Mouse (Mus musculus) forebrain, postnatal 0 days (tissue): ENCODE results near the gene Cdk19. TPM values are rescaled to one million over a fixed set of nuclear protein-coding genes. Genes with fewer than 3 reads are reported as not detected.
A peak's percentile ranks its signal among the peaks of the same experiment; 100 is the strongest.
"Not testable (repeated sequence)": the region's sequence is repeated elsewhere in the genome, so short reads cannot be mapped to it uniquely, and the experiment has no call there.

Experiments used
- ATAC-seq: fragments of 200-750 bp; cut with Nextera tagmentation; 2 replicates; pipeline ENCODE4 v1.8.0; 2017; ENCODE audit warnings: mild to moderate bottlenecking, moderate library complexity
- DNase-seq: peaks from one replicate; pipeline ENCODE4 v3.0.0-alpha.2; 2015
- H3K27ac ChIP-seq: fragments of 300-500 bp; sonication (generic); 2 replicates; pipeline ENCODE4 v1.5.1; 2014; ENCODE audit warnings: low read depth, mild to moderate bottlenecking, antibody characterized with exemption, low read length, moderate library complexity, mixed read lengths
- H3K27me3 ChIP-seq: fragments of 300-500 bp; sonication (generic); 2 replicates; pipeline ENCODE4 v1.6.1; 2014; ENCODE audit warnings: mild to moderate bottlenecking, low read length, mixed read lengths; ENCODE audit not compliant: insufficient read depth
- H3K36me3 ChIP-seq: fragments of 300-500 bp; sonication (generic); 2 replicates; pipeline ENCODE4 v1.6.1; 2014; ENCODE audit warnings: mild to moderate bottlenecking, moderate library complexity; ENCODE audit not compliant: insufficient read depth
- H3K4me1 ChIP-seq: fragments of 300-500 bp; sonication (generic); 2 replicates; pipeline ENCODE4 v1.6.1; 2014; ENCODE audit warnings: antibody characterized with exemption; ENCODE audit not compliant: insufficient read depth
- H3K4me2 ChIP-seq: fragments of 300-500 bp; sonication (generic); 2 replicates; pipeline ENCODE4 v1.6.1; 2014; ENCODE audit warnings: low read depth, mild to moderate bottlenecking, moderate library complexity
- H3K4me3 ChIP-seq: fragments of 300-500 bp; sonication (generic); 2 replicates; pipeline ENCODE4 v1.5.1; 2014; ENCODE audit warnings: low read depth, low read length, mixed read lengths
- H3K9ac ChIP-seq: fragments of 300-500 bp; sonication (generic); 2 replicates; pipeline ENCODE4 v1.6.1; 2014; ENCODE audit warnings: mild to moderate bottlenecking
- H3K9me3 ChIP-seq: fragments of 300-500 bp; sonication (generic); 2 replicates; pipeline ENCODE4 v1.6.1; 2016; ENCODE audit warnings: low read length
- CTCF ChIP-seq: sonication (generic); IDR thresholded peaks from 2 replicates; pipeline ENCODE4 v1.5.1; 2016; ENCODE audit warnings: antibody characterized with exemption, control low read depth, low read depth
- WGBS: fragments of 180-500 bp; shearing (Covaris S2); extraction: QIAGEN DNeasy Blood & Tissue Kit; methylation state at CpG from one replicate; pipeline ENCODE4 v1.1.7; 2014; 5-methylcytosine and 5-hydroxymethylcytosine counted together
- polyA plus RNA-seq: library from polyadenylated mRNA; unstranded; fragments of >200 nt; fragmentation: Nextera tagmentation; extraction: Ambion mirVana; gene quantifications from 2 replicates; pipeline ENCODE4 v1.2.1, GENCODE M21; 2015
- total RNA-seq: library from RNA; depleted of rRNA; stranded (reverse); fragments of >200 nt; gene quantifications from 2 replicates; pipeline ENCODE4 v1.2.3, GENCODE M21; 2014

Cdk19 gene
- total and polyA plus RNA-seq, 2 experiments from 2014 or later: 11.5 to 33.7 TPM

DNA sequence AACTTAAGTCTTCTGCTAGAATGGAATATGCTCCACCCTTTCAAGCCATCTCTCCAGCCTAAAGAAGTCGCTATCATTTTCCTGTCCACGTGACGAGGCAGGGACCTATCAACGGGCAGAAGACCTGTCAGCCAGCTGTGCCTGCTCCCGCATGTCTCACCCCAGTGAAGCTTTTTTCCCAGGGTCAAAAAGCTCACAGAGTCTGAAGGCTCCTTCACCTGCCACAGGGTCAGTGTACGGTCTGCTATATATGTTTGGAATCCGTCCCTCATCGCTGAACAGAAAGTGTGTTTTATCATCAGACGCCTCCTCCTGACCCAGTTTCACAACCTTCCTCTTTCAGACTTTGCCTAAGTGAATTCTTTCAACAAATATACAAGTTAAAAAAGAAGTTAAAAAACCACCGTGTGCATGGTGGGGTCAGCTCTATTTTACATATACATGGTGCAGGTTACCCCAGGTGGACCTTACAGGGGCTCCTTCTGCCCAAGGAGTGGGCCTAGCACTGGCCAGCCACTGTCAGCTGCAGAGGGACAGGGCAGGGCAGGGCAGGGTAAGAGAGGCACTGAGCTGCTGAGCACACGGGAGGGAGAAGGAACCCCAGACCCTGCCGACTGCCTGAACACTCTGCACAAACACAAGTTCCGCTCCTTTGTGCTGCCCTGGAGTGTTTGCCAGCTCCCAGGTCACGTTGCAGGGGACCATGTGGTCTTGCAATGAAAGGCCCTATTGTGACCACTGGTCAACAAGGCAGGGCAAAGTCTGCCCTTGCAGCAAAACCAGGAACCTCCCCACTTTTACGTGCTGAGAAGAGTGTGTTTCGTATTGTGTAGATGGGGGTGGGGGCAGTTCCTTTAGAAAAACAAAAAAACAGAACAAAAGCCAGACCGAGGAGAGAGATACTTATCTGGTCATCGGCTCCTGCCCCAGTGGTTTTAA lies 160.2 kb downstream of the Cdk19 start:
- Histone ChIP-seq H3K4me2 (no peak overlapping the region), H3K27ac (peak overlapping the region; percentile 58), H3K4me1 (0 out of 2 replicates have a peak, but pooled peaks cover 3% of the 10 kb centered on the region), H3K9me3 (no peaks in the 10 kb centered on the region), H3K9ac (no peak overlapping the region), H3K27me3 (no peaks in the 10 kb centered on the region), H3K36me3 (no peaks in the 10 kb centered on the region), H3K4me3 (no peak overlapping the region)
- 46% methylated on average over 18 of the region's 18 CpGs for whole genome bisulfite sequencing
- TF ChIP-seq CTCF: no peak
- peak; percentile 91 for ATAC-seq
- peak; percentile 61 for DNase-seq

DNA sequence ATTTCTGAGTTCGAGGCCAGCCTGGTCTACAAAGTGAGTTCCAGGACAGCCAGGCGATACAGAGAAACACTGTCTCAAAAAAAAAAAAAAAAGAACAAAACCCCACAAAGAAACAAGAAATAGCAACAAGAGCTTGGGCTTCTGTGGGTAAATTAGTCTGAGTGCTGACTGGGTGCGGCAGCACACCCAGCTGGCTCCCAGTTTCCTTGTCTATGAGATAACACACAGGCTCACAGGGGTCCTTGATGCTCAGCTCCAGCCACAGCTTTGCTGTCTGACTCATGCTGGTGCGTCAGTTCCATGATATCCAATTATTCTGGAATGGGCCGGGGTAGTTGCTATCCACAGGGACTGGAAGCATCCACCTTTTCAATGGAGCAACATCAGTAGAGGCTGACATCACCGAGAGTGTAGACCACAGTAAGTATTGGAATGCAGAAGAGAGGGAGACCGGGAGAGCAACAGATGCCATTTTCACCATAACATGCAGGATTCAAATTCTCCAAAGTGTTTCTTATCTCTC lies 161.4 kb downstream of the Cdk19 start:
- Histone ChIP-seq H3K4me2 (no peak overlapping the region), H3K27ac (no peak overlapping the region), H3K4me1 (0 out of 2 replicates have a peak, but pooled peaks cover 3% of the 10 kb centered on the region), H3K4me3 (no peak overlapping the region), H3K27me3 (no peaks in the 10 kb centered on the region), H3K9me3 (no peaks in the 10 kb centered on the region), H3K36me3 (no peaks in the 10 kb centered on the region), H3K9ac (no peak overlapping the region)
- 89% methylated on average over 7 of the region's 7 CpGs for WGBS
- no peak for TF ChIP-seq CTCF
- ATAC-seq (no peak), DNase-seq (no peak)

DNA sequence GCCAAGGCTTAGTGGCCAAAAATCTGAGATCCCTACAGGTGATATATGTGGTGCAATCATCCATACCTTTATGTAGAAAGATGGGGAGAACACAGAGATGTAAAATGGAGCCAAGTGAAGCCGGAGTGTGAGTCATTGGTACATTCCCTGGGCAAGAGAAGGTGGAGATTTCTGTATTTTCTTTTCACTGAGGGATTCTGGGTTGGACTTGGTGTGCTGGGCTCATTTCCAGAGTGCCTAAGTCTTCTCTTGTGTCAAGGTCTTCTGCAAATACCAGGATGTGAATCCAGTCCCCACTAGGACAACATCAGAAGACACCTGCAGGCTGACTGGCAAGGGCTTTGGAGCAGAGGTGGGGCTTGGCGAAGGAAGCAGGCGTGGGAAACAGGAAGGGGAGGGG lies 163.4 kb downstream of the Cdk19 start:
- H3K4me1 ChIP-seq: 0 out of 2 replicates have a peak, but pooled peaks cover under 1% of the 10 kb centered on the region
- ATAC-seq (no peak), DNase-seq (no peak)
- no peaks in the 10 kb centered on the region for H3K27me3 ChIP-seq
- no peak overlapping the region for H3K9ac ChIP-seq
- no peak overlapping the region for H3K27ac ChIP-seq
- 90% methylated on average over 2 of the region's 3 CpGs for WGBS
- H3K4me3 ChIP-seq: no peak overlapping the region
- no peak for TF ChIP-seq CTCF
- H3K4me2 ChIP-seq: no peak overlapping the region
- H3K36me3 ChIP-seq: no peaks in the 10 kb centered on the region
- H3K9me3 ChIP-seq: no peaks in the 10 kb centered on the region

DNA sequence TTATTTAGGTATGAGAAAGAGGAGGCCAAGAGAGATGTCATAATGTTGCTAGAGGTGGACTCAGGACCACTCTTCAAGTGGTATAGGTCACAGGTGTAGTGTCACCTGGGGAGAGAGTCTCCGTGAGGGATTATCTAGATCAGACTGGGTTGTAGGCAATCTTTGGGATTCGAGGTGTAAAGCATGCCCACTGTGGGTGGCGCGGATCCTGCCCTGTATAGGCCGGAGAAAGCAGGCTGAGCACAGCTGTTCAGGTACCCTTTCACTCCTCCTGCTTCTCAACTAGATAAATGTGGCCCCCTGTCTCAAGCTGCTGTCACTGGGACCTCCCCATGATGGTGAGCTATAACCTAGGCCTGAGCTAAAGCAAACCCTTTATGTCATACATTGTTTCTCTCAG lies 171.0 kb downstream of the Cdk19 start:
- 91% methylated on average over 5 of the region's 5 CpGs for WGBS
- no peak overlapping the region for H3K9ac ChIP-seq

DNA sequence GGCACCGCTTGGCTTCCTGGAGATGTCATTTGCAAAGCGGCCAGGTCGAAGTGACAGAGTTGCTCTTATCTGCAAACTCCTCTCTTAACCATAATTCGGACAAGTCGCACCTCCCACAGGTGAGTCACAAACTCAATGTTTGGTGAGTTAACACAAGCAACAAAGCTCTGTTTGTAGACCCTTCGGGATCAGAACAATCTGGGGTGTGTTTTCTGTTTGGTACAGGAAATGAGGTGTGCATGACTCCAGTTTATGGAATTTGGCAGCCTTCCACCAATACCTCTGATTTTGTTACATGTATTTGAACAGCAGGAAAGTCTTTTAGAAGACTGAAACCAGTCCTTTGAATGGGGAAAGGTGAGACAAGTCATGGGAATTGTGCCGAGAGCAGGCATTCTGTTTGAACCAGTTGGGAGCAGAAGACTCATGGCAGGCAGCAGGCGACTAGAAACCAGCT lies 171.9 kb downstream of the Cdk19 start:
- H3K27me3 ChIP-seq: no peaks in the 10 kb centered on the region
- ATAC-seq (no peak), DNase-seq (no peak)
- H3K36me3 ChIP-seq: no peaks in the 10 kb centered on the region
- H3K4me2 ChIP-seq: no peak overlapping the region
- WGBS: 91% methylated on average over 8 of the region's 8 CpGs
- TF ChIP-seq CTCF: no peak
- H3K4me3 ChIP-seq: no peak overlapping the region
- no peak overlapping the region for H3K27ac ChIP-seq
- no peaks in the 10 kb centered on the region for H3K4me1 ChIP-seq
- H3K9me3 ChIP-seq: no peaks in the 10 kb centered on the region
- no peak overlapping the region for H3K9ac ChIP-seq

More for the DNA sequence above, 171.0 kb downstream of the Cdk19 start:
- Histone ChIP-seq H3K4me3 (no peak overlapping the region), H3K36me3 (no peaks in the 10 kb centered on the region), H3K9me3 (no peaks in the 10 kb centered on the region), H3K27me3 (no peaks in the 10 kb centered on the region), H3K4me1 (no peaks in the 10 kb centered on the region), H3K4me2 (no peak overlapping the region), H3K27ac (no peak overlapping the region)
- ATAC-seq (no peak), DNase-seq (no peak)
- TF ChIP-seq CTCF: no peak

DNA sequence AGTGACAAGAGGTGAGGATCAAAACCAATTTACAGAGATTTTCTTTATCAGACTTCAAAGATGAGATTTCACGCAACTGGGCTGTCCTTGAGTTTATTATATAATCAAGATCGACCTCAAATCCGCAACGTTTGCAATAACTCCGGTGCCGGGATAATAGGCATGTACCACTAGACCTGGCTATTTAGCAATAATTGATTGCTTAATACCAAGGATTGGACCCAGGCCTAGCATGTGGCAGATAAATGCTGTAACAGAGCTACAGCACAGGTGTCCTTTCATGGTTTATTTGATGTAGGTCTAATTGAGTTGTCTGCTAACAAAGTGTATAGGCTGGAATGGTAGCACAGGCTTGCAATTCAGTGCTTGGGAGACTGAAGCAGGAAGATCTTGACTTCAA lies 172.8 kb downstream of the Cdk19 start:
- Histone ChIP-seq H3K27ac (no peak overlapping the region), H3K27me3 (no peaks in the 10 kb centered on the region), H3K36me3 (no peaks in the 10 kb centered on the region), H3K4me1 (no peaks in the 10 kb centered on the region), H3K4me3 (no peak overlapping the region), H3K4me2 (no peak overlapping the region), H3K9ac (no peak overlapping the region), H3K9me3 (no peaks in the 10 kb centered on the region)
- no peak for TF ChIP-seq CTCF
- ATAC-seq: no peak
- DNase-seq: no peak
- 93% methylated on average over 6 of the region's 6 CpGs for WGBS

DNA sequence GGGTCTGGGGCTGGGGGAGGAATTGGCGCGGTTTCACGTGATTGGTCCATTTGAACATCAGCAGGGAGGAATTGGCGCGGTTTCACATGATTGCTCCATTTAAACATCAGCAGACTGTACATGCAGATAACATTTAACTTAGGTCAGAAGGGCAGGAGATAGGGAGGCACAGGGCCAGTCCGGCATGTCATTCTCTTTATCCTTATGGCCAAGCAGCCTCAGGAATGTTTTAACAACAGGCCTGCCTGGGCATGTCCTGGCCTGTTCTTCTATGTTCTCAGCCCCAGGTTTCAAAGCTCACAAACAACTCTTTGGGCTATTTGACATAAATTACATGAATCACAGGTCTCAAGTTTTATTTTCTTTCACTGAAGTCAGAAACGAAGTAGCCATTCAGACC lies 173.6 kb downstream of the Cdk19 start:
- not testable (repeated sequence) for H3K4me3 ChIP-seq, ATAC-seq, H3K4me1 ChIP-seq, H3K9ac ChIP-seq, H3K9me3 ChIP-seq, H3K36me3 ChIP-seq, DNase-seq, H3K4me2 ChIP-seq, H3K27ac ChIP-seq, H3K27me3 ChIP-seq
- WGBS: 98% methylated on average over 7 of the region's 7 CpGs
